Mouse (Mus musculus) right cerebral cortex, postnatal 10 days (tissue): ENCODE results near the gene Mrps7.
"Not testable (repeated sequence)": the region's sequence is repeated elsewhere in the genome, so short reads cannot be mapped to it uniquely, and the experiment has no call there.

Experiments
- DNase-seq, 2 experiments: peaks; one replicate each; pipeline ENCODE4 v3.0.0; 2021; ENCODE audit warnings: low spot score in 2 of 2

The Mrps7 gene

DNA sequence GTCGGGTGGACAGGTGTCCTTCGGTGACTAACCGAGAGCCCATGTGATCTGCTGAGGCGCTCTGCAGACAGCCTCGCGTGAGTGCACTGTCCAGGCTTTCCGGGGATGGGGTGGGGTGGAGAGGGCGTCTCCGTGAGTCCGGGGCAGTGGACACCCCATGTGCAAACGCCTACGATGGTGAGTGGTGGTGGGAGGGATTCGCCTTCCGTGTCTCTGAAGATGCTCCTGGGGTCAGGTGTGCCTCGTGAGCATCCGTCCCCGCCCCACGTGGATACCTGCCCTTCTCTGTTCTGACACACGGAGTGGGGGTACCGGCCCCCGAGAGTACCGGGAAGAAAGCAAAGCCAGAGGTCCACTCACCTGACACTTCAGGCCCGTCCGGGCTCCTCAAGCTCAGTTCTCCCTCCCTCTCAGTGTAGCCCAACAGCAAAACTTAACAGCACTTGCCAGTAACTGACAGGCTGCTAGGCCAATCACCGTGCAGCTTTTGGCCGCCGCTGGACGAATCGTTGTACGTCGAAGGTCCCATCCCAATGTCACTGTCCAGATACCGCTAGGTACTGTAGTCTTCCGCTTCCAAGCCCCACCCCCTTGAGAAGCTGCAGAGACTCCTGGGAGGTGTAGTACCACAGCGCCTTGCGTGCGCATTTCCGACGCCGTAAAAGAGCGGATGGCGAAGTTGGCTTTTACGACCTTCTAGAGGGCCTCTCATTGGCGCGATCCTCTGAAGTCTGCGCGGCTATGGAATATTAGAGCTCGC lies 24.2 kb downstream of the Mrps7 start, which contains the start of gene Slc25a19:
Gene Slc25a19, minus strand, starts transcription at position 591 of the 760 bp plus-strand sequence.
- peak; percentile 100 for DNase-seq

DNA sequence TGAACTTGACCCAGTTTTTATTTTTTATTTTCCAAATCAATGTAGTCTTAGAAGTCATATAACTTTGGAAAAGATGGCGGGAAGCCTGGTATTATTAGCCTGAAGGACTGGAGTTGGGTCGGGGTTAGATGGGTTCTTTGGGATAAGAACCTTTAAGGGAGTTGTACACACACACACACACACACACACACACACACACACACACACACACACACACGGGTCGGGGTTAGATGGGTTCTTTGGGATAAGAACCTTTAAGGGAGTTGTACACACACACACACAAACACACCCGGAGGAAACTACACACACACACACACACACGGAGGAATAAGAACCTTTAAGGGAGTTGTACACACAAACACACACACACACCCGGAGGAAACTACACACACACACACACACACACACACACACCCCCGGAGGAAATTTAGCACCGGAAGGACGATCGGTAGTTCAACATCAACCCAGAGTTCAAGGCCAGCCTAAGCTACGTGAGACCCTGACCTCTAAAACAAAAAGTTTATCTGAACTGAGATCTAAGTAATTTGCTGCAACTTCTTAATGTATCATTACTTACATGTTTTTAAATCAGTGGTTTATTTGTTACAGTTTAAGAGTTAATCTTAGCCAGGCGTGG lies 24.9 kb downstream of the Mrps7 start:
- no peak for DNase-seq

DNA sequence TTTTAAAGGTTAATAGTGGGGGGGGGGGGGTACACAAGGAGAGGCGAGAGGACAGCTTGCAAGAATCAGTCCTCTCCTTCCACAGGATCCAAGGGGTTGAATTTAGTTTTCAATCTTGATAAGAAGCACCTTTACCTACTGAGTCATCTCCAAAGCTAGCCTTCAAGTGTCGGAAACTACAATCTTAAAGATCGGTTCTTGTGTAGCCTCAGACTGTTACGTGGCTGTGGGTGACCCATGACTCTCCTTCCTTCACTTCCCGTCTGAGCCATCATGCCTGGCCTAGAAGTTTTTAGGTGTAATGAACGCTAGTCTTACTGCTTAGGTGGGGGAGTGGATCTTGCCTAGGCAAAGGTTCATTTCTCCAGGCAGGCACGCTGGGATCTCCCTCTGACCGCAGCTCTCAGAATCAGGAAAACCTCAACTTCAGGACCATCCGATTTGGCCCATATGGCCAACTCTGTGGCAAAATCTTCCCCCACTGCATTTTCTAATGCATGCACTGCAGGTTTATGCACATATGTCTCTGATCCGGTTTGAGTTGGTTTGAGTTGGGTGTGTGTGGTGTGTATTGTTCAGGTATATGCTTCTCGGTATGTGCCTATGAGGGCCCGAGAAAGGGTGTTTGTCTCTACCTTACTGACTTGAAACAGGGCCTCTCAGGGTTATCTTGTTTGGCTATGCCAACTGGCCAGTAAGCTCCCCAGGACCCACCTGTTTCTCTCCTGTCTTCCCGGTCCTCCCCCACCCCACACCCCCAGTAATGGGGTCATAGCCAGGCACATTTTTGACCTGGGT lies 26.2 kb downstream of the Mrps7 start:
- DNase-seq: no peak

DNA sequence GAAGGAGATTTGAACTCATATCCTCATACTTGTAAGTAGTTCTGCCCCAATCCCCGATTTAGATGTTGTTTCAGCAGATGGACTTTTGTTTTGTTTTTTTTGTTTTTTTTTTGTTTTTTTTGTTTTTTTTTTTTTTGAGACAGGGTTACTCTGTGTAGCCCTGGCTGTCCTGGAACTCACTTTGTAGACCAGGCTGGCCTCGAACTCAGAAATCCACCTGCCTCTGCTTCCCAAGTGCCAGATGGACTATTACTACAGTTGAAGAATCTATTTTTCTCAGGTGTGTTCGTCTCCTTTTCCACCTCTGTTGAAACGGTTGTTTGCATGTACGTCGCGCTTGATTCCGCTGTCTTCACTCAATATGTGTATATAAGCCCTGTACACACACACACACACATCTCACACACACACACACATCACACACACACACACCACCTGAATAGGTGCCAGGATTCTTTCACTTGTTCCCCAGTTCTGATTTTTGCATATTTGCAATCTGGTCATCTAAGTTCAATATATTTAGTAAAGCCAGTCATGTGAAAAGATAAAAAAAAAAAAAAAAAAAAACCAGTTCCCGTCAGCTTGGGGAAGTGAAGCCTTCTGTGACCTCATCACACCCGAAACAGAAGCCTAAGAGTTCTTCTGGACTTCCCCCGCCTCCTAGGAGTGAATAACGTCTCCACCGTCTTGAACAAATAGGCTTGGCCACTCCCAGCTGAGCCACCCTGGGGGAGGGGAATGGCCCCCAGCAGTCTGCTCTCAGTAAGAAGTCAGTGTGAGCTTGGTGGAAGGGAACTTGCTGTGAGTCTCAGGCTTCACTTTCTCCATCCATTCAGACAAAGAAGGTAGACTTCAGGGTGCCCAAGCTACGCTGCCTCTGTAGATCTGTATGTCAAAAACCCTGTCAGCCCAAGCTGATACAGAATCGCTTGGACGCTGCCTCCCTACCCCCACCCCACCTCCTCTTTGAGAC lies 27.1 kb downstream of the Mrps7 start:
- DNase-seq: peak; percentile 56 to 61

DNA sequence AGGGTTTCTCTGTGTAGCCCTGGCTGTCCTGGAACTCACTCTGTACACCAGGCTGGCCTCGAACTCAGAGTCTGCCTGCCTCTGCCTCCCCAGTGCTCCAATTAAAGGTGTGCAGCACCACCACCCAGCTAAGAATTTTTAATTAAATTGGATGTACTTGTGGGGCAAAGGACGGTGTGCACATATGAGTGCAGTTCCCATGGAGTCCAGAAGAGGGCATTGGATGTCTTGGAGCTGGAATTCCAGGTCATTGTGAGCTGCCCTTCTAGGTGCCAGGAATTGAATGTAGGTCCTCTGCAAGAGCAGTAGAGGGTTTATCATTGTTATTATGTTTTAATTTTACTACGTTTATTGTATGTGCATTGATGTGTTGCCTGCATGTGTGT lies 27.8 kb downstream of the Mrps7 start:
- DNase-seq: peak in 1 of 2 experiments; percentile 31

DNA sequence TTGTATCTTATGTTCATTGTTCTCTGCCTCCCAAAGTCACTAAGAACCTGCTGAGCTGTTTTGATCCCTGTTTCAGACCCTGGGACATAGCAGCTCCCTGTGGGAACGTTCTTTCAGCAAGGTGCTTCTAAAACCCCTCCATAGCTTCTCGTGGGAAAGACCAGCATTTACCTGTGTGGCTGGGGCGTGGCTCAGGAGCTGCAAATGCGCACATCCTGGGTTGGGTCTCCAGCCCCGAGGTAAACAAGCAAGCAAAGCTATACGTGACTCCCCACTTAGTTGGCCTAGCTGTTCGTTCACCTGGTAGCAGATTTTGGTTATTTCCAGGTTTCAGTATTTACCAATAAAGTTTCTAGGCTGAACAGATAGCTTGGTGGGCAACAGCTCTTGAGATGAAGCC lies 28.5 kb downstream of the Mrps7 start:
- no peak for DNase-seq

DNA sequence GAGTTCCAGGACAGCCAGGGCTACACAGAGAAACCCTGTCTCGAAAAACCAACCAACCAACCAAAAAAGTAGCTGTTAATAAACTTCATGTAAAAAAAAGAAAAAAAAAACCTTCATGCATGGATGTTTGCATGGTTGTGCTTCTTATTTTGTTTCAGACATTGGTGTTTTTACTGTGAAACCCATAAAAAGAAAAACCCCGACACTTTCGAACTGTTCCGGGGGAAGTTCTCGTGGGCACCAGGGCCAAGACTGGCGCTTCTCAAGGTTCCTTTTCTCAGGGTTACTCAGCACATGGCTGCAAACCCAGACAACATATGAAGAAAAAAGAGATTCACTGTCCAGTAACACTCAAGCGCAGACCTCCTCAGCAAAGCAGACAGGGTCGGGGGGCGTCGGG lies 29.1 kb downstream of the Mrps7 start:
- no peak for DNase-seq

DNA sequence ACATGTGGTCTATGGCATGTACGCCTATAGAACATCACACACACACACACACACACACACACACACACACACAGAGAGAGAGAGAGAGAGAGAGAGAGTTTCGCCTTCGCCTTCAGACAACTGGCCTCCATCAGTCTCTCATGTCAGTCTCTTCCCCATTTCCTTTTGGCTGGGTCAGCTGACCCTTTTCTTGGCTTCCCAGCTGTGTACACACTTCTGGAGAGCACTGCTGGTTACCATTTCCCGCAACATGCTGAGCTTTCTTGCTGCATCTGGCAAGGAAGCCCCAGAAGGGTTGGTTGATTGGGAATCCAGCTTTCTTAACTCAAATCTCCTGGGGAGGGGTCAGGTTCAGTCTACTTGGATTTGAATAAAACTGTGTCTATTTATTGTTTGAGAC lies 30.4 kb downstream of the Mrps7 start:
- no peak for DNase-seq

DNA sequence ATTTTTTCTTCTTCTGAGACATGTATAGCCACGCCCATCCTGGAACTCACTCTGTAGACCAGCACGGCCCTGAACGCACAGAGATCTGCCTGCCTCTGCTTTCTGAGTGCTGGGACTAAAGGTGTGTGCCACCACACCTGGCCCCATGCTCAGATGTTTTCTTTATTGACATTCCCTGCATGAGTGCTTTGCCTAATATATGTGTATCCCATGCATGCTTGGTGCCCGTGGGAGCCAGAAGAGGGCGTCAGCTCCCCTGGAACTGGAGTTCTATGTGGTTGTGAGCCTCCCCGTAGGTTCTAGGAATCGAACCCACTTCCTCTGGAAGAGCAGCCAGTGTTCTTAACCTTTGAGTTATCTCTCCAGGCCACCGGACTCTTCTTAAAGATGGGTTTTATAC lies 31.3 kb downstream of the Mrps7 start:
- DNase-seq: no peak

DNA sequence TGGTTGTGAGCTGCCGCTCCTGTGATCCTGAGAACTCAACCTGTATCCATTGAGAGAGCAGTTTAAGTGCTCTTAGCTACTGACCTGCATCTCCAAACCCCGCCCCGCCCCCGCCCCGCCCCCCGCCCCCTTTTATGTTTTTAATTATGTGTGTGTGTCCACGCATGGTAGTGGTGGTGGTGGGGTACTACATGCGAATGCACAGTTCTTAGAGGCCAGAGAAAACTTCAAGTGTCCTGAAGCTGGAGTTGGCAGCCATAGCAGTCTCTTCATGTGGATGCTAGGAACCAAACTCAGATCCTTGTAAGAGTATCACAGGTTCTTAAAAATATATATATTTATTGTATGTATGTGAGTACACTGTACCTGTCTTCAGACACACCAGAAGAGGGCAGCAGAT lies 31.8 kb downstream of the Mrps7 start:
- DNase-seq: no peak

DNA sequence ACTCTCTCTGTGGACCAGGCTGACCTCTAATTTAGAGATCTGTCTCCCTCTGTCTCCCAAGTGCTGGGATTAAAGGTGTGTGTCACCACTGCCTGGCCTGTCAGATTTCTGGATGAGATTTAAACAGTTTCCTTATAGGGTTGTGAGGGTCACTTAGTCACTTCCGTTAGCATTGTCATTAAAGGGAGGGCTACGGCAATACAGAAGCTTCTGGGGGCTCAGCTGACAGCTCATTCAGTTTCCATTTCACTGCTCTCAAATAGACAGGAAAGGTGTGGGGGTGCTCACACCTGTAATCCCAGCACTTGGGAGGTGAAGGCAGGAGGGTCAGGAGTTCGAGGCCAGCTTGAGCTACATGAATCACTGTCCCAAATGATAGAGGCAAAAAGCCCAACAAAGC lies 33.2 kb downstream of the Mrps7 start:
- no peak for DNase-seq

DNA sequence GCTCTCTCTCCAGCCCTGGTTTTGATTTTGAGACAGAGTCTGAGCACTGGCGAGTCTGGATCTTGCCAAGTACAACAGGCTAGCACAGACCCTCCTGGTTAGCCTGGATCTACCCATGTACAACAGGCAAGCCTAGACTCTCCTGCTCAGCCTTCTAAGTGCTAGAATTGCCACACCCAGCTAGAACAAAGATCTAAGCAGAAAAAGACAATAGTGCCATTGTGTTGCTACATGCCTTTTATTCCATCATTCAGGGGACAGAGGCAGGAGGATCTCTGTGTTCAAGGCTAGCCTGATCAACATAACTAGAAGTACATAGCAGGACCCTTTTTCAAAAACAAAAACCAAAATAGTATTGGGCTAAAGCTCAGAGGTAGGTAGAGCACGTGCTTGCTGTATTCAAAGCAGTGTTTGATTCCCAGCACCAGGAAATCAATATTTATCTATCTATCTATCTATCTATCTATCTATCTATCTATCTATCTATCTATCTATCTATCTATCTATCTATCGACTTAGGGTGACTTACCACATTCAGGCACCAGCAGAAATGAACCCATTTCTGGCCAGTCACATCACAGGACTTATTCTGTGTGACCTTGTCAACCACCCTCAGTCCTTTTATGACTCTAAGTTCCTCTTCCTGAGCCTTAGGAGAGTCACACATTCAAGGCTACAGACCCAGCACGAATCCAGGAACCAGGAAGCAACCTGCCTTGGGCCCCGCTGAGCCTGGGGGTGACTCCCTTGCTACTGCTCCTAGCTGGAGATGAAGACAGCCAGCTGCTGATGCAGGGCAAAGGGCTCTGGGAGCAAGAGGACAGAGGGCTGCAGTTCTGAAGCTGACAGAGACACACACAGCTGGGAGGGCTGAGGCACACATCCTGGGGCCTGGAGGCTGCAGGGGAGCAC lies 35.0 kb downstream of the Mrps7 start:
- no peak for DNase-seq

DNA sequence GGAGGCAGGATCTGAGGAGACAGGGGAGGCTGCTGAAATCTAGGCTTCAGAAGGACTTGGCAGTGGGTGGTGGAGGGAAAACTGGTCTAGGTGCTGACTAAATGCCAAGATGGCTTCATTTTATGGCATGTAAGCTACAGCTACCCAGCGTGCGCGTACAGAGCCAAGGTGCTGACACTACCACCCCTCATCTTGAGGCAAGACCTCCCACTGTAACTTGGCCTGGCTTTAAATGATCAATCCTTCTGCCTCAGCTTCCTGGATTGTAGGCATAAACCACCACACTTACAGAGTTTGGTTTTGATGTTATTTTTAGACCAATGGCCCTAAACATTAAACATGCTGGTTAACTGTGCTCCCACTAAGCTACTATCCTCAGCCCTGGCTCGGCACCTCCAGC lies 35.8 kb downstream of the Mrps7 start:
- no peak for DNase-seq

DNA sequence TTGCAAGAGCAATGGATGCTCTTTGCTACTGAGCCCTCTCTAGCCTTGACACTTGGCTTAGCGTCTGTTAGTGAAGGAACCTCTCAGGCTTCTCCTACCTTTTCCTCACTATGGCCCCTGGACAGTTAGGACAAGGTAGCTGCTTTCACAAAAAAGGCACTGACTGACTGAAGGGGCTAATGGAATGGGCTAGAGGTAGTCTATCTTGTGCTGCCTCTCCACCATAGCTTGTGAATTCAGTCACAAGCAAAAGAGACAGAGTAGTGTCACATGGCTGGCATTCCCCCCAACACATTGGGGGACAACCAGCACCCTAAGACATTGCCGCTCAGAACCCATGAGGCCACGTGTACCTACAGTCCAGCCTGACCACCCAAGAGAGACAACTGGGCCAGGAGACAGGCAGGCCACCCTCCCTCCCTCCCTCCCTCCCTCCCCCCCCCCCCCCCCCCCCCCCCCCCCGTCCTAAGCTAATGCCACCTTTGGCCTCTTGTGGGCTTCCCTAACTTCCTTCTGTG lies 36.6 kb downstream of the Mrps7 start:
- no peak for DNase-seq

DNA sequence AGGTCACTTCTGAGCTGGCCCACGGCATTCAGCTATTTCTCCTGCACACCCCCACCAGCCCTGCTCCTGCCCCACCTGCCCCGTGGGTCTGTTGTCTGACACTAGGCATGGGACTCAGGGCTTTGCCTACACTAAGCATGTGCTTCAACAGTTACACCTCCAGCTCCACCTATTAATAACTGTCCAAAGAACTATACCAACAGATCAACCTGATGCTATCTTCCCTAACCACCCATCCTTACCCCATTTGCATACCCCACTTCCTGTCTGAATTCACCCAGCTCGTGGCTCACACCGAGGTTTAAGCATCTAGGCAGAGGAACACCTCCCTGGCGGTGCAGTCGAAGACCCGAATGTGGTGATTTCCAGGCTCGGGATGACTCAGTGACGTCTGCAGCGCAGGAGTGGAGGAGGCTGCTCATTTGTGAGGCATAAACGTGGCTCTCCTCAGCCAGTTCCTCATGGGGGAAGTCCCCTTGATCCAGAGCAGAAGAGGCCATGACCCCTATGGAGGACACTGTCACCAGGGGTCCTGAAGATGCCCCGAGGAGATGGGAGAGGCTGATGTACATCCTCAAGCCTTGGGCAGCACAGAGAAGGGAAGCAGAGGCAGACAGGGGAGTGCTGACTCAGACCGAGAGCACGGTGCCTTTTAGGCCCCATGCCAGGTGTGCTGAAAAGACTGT lies 37.4 kb downstream of the Mrps7 start:
- DNase-seq: no peak

DNA sequence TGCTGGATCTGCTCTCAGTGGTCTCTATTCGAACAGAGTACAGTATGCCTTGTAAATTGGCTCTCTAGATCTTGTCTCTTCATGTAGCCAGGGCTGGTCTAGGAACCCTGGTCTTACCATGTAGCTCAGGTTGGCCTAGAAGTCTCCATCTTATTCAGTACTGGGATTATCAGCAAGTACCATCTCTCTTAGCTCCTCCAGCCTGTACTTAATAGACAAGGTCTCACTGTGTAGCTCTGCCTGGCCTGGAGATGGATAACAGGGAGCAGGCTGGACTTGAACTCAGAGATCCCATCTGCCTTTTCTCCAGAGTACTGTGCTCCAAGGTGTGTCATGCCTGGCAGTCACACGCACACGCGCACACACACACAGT lies 37.9 kb downstream of the Mrps7 start:
- no peak for DNase-seq

DNA sequence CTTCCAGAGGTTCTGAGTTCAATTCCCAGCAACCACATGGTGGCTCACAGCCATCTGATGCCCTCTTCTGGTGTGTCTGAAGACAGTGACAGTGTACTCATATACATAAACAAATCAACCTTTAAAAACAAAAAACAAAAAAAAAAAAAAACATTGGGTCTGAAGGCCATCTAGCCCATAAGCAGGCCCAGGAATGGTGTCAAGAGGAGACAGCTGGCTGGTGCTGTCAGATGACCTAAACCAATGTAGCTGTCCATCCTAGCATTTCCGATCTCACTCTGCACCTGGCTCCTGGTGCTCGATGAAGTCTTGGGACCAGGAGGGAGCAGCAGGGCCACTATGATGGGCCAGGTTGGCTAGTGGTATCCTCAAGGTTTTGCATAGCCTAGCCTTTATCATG lies 39.0 kb downstream of the Mrps7 start:
- DNase-seq: no peak

DNA sequence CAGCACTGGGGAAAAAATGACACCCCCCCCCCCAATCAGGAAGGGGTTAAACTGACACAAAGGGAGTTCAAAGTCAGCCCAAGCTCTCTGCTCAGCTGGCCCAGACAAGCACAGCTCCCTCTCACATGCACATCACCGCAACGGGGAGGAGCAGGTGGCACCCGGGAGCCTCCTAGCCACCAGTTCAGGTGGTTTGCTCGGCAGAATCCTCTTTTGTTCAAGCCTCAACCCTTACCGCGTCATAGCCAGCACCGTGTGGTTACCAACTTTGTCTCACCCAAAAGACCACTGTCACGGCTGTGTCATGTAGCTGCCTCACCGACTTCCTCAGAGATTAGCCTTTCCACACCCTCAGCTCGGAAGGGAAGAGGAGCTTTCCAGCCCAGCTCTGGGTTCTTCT lies 39.5 kb downstream of the Mrps7 start:
- no peak for DNase-seq

DNA sequence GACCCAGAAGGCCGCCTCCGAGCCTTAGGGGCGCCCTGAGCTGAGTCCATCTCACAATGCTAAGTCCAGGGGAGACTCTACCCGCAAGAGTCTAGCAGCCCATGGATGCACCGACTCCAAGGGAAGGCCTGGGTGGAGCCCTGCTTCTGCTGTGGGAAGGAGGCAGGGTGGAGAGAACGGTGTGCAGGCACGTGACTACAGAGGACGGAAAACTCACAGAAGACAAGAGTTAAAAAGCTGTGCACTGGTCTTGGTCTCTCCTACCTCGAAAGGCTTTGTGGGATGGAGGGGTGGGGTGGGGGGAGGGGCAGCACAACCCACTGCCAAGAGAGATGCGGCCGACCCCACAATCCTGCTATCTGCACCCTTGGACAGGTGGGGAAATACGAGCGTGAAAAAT lies 40.6 kb downstream of the Mrps7 start:
- no peak for DNase-seq

DNA sequence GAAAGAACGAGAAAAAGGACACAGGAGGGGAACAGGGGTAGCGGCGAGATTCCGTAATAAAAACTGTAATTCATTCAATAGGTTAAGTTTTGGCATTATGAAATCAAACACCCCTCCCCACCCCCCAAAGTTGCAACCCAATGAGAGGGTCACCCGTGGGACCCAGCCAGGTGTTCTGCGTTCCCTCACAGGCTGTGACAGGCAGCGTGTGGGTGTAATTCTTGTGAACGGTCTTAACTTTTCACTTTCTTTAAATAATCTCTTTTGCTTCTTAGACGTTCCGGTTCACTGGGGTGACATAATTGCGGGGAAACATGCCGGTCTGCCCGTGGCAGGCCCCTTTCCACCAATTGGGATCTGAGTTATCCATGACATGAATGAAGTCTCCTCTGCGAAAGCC lies 41.8 kb downstream of the Mrps7 start:
- DNase-seq: not testable (repeated sequence)
